Mouse (Mus musculus): ENCODE data around the gene Pou3f4.

- no peak for TF ChIP-seq CTCF (IDR thresholded peaks at IDR 0.05; ENCODE audit: low read depth, low read length)
- TF ChIP-seq GATA1 (IDR thresholded peaks at IDR 0.05; ENCODE audit: borderline replicate concordance, low read length) = no peak
- no peak for TF ChIP-seq GATA2 (IDR thresholded peaks at IDR 0.05; ENCODE audit: borderline replicate concordance, low read depth, low read length)
- no peak for TF ChIP-seq TAL1 (conservative IDR thresholded peaks at IDR 0.05; ENCODE audit: low read depth, low read length)
These were observed 23.4 kb downstream of the Pou3f4 start for GRCm38 (mm10) chrX:110837450-110837849.

Measured in G1E (cell line).